Mouse (Mus musculus) heart, postnatal 10 days (tissue): Measurements from ENCODE around the gene Zfp36l1. TPM values are rescaled to one million over a fixed set of nuclear protein-coding genes. Genes with fewer than 3 reads are reported as not detected.

Experiments
- DNase-seq, 2 experiments: peaks; one replicate each; pipeline ENCODE4 v3.0.0; 2021
- intact Hi-C: fragments of 180-260 bp; cut with DNase I; formaldehyde crosslinking; loops from one replicate; pipeline ENCODE4 v1.15.1; 2025
- total RNA-seq, 2 experiments: library from RNA; stranded (reverse); gene quantifications; 2 replicates each; pipeline ENCODE4 v1.2.3; 2021

Zfp36l1 gene
- total RNA-seq, 2 experiments from 2014 or later = 126 to 152 TPM

DNA sequence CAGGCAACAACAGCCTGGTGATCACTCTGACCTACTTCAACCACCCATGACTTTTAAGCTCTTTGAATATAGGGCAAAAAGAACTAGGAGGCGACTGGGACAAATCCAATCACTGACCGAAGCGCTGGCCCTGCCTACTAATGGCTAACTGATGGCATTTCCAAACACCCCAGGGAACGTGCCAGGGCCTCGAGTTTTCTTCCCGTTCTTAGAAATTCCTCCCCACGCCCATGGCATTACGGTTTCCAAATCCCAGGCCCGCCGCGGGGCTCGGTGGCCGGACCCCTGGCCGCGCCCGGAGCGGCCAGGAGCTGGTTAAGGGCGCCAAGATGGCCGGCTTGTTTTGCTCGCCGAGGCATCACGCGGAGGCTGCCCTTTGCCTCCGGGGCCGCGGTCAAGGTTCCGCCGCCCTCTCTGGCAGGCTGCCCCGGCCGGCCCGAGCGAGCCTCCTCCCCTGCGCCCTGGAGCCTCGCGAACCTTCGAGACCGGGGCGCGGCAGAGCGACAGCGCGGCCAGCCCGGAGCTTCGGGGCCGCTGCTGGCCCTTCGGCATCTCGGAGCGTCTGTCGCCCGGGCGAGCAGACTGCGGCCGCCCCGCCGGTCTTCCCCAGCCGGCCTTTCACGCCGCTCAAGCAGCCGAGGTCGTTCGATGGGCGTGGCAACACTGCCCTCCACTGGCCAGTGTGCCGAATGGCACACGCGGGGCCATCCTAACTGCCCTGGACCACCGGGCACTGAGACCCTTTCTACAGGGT is 19.6 kb upstream of the Zfp36l1 start:
- intact Hi-C loops = loop anchor here (1.0 to 5.0 kb wide), 3 partner anchors 520 to 774 kb away; no protein-coding TSS in a partner anchor
- peak; percentile 92 to 93 for DNase-seq

DNA sequence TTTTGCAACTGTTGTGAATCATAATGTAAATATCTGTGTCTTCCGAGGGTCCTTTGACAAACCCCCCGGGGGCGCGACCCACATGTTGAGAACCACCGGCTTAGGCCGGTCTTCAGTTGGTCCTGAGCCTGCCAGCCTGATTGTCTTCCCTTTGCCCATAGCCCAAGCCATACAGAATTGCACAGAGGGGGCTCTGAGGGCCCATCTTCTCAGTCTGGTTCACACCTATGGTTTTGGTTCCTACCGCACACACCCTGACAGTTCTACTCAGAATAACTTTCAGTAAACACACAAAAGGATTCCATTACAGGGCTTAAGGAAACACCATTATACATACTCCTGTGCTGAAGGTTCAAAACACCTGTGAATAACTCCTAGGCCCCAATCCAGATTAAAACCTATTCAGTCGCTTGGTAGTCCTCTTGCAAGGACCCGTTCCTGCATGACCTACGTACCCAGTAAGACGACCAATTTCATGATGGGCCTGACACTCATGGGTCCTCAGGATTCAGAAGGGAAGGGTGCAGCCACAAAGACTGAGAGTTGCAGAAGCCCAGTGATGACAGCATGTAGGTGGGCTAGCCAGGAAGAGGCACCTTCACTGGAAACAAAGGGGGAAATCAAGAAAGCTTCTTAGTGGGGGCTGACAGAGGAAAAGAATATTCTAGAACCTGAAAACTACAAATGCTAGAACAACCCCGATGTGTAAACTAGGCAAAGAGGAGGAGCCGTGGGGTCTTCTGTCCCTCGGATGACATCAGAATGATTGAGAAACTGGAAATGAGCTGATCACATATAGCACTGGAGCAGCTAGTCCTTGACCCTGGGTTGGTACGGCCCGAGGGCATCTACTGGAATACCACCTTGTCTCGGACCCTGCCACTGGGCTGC is 18.8 kb upstream of the Zfp36l1 start:
- intact Hi-C loops = loop anchor here (1.0 to 5.0 kb wide), 3 partner anchors 519 to 773 kb away; no protein-coding TSS in a partner anchor
- DNase-seq = peak; percentile 41 to 46

DNA sequence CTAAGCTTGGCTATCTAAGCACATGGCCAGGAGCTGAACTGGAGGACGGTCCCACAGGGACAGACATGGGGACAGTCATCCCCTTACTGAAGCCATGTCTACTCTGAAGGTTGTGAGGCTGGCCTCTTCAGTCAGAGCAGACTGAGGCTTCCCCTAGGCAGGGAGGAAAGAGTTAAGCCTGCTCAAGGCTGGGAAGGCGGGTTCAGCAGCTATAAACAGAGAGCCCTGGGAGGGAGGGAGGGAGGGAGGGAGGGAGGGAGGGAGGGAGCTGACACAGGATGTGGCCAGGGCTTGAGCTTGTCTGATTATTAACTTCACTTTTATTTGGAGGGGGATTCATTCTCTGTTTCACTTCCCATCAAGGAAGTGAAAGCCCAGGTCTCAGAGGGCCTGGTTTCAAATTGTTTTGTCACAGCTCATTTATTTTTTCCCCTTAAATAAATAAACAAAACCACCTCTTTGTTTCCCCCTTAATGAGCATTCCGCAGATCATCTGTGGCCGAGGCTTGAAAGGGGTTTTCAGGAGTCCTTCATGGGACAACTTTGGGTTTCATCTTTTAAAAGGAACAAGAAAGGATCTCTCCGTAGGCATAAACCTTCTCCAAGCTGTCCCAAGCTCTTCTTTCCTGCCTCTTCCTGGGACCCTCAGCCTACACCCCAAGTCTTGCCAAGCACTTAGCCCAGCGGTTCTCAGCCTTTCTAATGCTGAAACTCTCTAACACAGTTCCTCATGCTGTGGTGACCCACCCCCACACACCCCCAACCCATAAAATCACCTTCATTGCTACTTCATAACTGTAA is 17.9 kb upstream of the Zfp36l1 start:
- intact Hi-C loops = loop anchor here (1.0 to 5.0 kb wide), 2 partner anchors 15 to 608 kb away; no protein-coding TSS in a partner anchor
- DNase-seq = peak; percentile 61 to 64

DNA sequence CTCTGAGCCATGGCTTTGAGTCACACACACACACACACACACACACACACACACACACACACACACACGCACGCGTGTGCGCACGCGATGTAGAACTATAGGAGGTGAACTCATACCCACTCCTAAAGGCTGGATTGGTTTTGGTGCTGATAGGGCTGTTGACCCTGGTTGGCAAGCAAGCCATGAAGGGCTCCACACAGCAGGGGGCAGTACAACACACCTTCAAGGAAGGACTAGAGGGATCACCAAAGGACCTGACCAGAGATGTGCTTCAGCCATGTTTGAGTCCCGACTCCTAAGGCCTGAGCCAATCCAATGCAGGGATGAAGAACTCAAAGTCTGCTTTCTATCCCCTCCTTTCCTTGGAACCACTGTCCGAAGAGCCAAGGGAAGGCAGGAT is 16.7 kb upstream of the Zfp36l1 start:
- DNase-seq = peak in 1 of 2 experiments; percentile 57
- intact Hi-C loops = no loop called here

DNA sequence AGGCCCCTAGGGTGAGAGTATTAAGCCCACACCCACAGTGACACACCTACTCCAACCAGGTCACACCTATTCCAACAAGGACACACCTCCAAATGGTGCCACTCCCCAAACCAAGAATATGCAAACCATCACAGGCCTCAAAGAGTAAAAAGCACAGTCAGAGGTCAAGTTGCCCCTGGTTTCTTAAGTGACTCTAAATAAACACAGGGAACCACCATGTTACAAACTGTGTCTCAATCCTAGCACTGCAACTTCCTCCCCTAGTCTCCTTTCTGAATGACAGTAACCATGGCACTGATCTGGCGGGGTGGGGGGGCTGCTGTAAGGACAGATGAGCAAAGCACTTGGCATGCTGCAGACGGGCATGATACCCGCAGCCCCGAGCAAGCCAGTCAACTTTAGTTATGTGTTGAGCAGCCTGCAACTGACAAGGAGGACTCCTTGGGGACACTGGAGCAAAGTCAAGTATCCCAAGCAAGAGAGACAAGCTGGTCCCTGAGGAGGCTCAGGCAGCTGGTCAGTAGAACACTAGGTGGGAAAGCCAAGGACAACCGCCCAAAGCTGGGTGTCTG is 14.5 kb upstream of the Zfp36l1 start:
- DNase-seq = no peak
- intact Hi-C loops = no loop called here

DNA sequence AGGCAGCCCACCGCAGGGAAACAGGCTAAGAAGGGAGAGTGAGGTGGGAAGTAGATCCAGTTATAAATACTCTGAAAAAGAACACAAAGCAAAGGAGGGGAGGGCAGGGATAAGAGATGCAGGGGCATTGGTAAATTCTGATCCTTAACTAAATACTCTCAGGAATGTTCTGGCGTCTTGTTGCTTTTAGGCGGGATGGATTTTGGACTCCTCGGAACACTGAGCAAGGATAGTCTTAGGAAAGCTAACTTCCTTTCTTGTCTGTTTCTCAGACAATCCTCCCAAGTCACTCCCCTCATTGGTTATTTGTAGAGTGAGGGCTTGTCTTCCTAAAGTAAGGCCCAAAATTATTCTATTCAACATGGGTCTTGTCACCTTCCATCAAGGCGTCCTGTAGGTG is 12.5 kb upstream of the Zfp36l1 start:
- intact Hi-C loops = no loop called here
- no peak for DNase-seq

DNA sequence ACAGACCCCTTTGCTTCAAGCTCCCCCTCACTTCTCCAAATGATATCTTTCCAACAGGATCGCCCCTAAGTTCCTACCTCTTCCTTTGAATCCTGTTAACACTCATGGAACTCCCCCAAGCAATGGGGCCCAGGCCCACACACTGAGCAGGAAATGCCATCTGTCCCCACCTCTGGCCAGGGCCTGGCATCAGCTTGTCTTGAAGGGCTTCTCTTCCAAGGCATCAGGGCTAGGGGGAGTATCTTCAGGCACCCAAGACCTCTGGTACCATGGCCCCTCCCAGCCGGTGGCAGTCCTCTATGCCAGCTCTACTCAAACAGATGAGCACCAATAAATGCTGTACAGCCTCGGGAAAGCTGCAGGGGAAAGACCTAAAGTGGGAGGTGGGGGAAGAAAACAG is 11.9 kb upstream of the Zfp36l1 start:
- DNase-seq = no peak
- intact Hi-C loops = no loop called here

DNA sequence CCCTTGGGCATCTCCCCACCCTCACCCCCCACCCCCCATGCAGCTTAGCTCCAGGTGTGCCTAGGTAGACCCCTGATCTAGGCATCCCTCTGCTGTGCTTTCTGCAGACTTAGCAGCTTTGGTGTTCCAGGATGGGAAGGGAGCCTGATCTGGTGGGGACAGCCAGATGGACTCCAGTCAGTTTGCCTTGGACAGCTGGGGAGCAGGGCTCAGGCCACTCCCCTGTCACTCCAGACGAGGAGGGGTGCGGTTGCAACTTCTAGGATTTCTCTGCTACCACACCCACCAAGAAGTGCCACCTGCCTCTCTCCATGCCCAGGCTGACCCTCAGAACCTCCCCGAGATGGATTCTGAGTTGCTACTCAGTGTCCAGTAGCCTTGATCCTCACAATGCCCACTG is 11.4 kb upstream of the Zfp36l1 start:
- intact Hi-C loops = no loop called here
- DNase-seq = no peak

DNA sequence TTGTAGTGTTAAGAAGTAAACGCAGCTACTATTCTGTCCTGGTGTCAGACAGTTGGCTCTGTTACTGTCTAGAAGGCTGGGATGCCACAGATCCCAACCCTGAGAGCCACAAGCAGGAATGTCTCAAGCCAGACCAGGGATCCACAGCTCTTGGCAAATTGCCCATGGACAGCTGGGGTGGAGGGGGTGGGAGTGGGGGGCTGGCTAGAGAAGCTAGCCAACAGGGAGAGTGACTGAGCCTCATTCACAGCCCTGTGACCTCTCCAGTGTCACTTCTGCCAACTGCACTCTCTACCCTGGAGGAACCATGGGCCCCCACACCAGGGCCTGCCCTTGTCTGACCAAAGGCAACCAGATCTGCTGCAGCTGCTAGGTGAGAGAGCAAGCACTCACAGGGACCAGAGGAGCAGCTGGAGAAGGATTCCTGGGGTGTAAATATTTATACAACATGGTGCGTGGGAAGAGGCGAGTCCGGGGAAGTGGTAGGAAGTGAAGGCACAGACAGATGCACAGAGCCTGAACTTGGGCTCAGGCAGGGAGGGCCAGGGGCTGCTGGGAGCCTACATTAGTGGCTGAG is 10.5 kb upstream of the Zfp36l1 start:
- DNase-seq = peak; percentile 46 to 47
- intact Hi-C loops = no loop called here

DNA sequence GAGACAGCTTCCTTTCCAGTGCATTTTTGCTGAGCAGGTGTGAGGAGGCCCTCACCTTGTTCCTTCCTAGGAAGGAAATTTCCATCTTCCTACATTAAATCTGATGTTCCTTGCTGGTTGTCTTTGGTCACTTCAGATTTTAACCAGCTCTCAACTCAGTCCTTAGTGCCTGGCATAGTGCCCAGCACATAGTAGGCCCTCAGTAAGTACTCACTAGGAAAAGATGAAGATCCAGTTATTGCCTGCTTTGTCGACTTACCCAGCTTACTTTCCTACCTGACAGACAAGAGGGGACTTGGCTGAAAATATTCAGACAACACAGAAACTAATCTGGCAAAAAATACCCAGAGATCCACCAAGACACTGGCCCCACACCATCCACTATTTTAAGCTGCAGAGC is 8.6 kb upstream of the Zfp36l1 start:
- no peak for DNase-seq
- intact Hi-C loops = no loop called here

DNA sequence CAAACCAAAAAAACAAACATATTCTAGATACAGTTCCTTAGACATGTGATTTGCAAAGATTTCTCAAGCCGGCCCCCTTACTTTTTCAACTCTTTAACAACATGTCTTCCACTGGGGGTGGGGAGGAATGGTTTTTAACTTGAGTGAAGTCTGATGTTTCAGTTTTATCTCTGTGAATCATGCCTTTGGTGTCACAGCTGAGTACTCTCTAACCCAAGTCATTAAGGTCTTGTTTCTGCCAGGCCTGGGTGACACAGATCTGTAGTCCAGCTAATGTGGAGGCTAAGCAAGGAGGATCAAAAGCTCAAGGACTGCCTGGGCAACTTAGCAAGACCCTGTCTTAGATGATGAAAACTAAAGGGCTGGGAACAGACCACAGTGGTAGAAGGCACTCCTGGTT is 5.8 kb upstream of the Zfp36l1 start:
- no peak for DNase-seq
- intact Hi-C loops = no loop called here

DNA sequence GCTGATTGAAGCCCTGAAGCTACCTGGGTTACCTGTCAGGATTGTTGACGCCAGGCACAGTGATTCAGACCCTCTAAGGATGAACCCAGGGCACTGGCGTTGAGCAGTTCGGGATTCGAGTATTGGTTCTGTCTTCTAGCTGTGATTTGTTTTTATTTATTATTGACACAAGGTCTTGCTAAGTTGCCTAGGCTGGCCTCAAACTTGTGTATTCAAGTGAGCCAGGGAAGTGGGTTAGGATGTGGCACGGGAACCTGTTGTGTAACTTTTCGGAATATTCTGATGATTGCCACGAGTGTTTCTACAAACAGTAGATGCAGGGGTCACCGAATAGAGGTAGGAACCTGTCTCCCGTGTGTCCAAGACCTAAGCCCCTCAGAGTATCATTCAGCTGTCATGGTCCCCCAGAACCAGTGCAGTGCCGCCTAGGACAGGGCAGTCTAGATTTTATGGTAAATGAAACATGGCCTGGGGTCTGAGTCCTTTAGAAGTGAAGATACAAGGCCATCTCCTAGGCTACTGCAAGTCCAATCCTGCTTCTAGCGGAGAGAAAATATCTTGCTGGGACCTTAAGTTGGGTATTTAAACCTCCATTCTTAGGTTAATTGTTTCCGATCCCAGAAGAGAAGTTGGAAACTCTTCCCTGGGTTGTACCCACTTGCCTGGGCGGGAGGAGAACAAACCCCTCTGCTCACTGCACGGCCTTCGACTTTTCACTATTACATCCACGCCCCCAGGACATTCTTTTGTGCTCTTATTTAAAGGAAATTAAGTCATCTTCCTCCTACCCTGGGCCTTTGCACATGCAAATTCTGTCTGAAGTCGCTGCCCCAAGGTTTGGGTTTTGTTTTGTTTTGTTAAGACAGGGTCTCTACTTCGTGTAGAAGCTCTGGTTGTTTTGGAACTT is 3.6 kb upstream of the Zfp36l1 start:
- intact Hi-C loops = no loop called here
- DNase-seq = no peak

DNA sequence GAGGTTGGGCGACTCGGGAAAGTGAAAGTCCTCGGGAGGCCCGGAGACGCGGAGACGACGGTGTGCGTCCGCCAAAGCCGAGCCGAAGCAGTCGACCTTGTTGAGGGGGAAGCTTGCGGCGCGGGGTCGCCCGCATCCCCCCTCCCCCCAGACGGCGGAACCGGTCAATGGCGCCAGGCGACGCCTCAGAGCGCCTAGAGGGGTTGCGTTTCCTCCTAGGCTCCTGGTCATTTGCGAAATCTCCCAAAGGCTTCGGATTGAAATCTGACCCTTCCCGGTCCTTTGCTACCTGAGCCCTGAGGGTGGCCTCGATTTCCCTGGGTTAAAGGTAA is 3.0 kb upstream of the Zfp36l1 start:
- no peak for DNase-seq
- intact Hi-C loops = loop anchor here (1.0 kb wide), 1 partner anchor 14 kb away; no protein-coding TSS in a partner anchor

DNA sequence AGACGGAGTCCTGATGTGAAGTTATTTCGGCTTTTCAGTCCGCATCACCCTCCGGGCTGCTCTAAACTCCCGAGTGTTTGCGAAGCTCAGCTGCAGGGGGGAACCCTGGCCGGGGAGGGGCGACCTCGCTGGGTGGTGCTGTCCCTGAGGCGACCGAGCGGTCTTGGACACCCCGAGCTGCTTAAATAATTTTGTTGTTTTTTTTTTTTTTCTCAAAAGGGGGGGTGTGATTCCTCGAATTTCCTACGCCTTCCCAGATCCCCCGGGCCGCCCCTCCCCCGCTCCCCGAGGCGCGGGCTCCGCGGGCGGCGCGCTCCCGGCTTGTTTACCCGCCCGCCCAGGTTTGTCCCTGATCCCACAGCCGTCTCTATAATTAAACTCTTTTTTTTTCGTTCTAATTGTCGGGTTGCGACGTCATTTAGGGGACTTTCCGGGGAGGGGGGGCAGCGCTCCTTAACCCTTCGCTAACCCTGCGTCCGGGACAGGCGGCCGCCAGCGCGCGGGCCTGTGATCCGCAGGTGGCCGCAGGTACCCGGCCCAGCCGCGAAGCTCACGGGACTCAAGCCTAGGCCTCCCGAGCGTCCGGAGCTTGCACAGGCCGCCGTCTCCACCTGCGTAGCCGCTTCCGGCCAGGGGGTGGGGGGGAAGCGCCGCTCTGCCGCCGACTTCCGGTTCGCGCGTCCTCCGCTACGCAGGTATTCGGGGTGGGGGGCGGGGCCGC is 2.5 kb upstream of the Zfp36l1 start:
- peak; percentile 87 to 89 for DNase-seq
- intact Hi-C loops = loop anchor here (1.0 kb wide), 1 partner anchor 15 kb away; no protein-coding TSS in a partner anchor

DNA sequence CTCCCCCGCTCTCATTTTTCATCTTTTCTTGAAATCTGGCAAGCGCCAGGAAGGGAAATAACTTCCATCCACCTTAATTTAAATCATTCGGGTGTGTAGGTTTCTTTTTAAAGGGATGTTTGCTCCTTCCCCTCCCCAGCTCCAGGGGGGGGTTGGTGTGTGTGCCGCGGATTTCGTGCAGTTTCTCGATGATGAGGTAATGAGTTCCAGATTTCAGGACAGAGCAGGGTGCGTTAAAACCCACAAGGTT is 2.0 kb upstream of the Zfp36l1 start:
- no peak for DNase-seq

DNA sequence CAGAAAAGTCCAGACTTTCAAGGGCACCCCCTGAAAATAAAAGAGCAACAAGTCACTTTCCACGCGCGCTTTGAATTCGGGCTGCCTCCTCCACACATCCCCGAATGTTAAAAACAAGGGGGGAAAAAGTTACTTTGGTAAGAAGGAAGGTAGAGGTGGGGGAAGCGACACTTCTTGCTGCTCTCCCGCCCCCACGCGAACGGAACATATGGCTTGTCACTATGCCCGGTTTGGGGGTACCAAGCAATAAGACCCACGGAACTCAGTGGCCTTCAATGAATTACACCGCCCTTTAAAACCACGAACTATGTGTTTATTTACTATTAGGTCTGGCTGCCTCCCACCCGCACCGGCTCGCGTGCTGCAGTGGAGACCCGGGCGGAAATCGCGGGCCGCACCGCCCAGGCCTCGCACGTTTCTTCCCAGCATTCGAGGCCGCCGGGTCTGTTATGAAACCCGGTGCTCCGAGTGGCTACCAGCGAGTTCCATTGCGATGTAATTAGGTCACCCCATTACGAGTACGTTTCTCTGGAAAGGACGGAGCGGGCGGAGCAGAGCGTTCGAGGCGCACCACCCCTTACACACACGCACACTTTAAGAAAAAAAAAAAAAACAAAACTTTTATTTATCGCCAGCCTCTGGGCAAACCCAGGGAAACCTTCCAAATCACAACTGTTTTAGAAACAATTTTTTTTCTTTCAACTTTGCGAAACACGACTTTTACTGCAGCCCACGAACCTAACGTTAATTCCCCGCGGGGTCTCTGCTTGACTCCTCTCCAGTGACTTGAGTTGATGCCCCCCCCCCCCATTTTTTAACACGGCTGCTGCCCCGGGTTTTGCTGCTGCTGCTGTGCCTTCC is 1.4 kb upstream of the Zfp36l1 start:
- intact Hi-C loops = loop anchor here (5.0 kb wide), 4 partner anchors 112 to 322 kb away; no protein-coding TSS in a partner anchor
- DNase-seq = peak; percentile 86 to 88

More for the DNA sequence above, 2.0 kb upstream of the Zfp36l1 start:
- intact Hi-C loops = loop anchor here (1.0 to 5.0 kb wide), 5 partner anchors 15 to 323 kb away; no protein-coding TSS in a partner anchor

DNA sequence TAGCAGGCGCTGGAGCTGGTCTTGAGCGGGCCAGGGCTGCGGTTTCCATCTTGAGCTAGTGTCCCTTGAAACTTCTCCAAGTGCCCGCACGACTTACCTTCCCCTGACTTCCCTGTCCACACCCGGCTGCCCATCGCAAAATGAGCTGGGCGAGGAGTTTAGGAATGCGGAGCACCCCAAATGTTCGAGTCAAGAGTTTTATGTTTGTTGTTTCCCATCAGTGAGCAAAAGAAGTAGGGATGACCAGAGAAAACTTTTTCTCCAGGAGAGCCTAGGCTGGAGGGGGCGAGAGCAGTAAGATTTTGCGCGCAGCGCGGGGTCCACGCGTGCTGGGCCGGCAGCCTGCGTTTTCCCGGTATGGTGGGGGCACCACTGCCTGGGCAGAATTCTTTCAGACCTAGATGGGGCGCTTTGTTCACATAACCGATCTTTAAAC is 791 bp upstream of the Zfp36l1 start:
- intact Hi-C loops = loop anchor here (5.0 kb wide), 4 partner anchors 111 to 321 kb away; no protein-coding TSS in a partner anchor

More for the DNA sequence above, 791 bp upstream of the Zfp36l1 start:
- peak; percentile 72 to 78 for DNase-seq
